Mouse (Mus musculus) kidney, postnatal 36 days (tissue): ENCODE results near the gene Pik3ca.

Source experiments
- DNase-seq, 2 experiments: peaks; one replicate each; pipeline ENCODE4 v3.0.0; 2021 to 2022; ENCODE audit warnings: mixed read lengths in 2 of 2

Pik3ca gene

GRCm38 (mm10) chr3:32454329-32455021 lies 57.0 kb downstream of the Pik3ca start:
- DNase-seq: no peak

GRCm38 (mm10) chr3:32459777-32460176 lies 62.3 kb downstream of the Pik3ca start:
- DNase-seq: peak; percentile 47 to 83

GRCm38 (mm10) chr3:32467321-32467720 lies 69.8 kb downstream of the Pik3ca start:
- peak in 1 of 2 experiments; percentile 29 for DNase-seq

- DNase-seq: no peak
Observed at GRCm38 (mm10) chr3:32468411-32468810, 70.9 kb downstream of the Pik3ca start.

GRCm38 (mm10) chr3:32470449-32470848 lies 73.0 kb downstream of the Pik3ca start:
- no peak for DNase-seq

- DNase-seq: peak; percentile 21 to 49
Observed at GRCm38 (mm10) chr3:32471098-32471497, 73.6 kb downstream of the Pik3ca start.

GRCm38 (mm10) chr3:32472191-32472900 lies 74.9 kb downstream of the Pik3ca start:
- peak in 1 of 2 experiments; percentile 19 for DNase-seq

- DNase-seq: no peak
Observed at GRCm38 (mm10) chr3:32473184-32473583, 75.7 kb downstream of the Pik3ca start.

- DNase-seq: no peak
Observed at GRCm38 (mm10) chr3:32479961-32480360, 82.5 kb downstream of the Pik3ca start.

GRCm38 (mm10) chr3:32483035-32483434 lies 85.6 kb downstream of the Pik3ca start:
- DNase-seq: no peak

- peak in 1 of 2 experiments; percentile 78 for DNase-seq
Observed at GRCm38 (mm10) chr3:32486543-32486942, 89.1 kb downstream of the Pik3ca start.

GRCm38 (mm10) chr3:32488172-32488571 lies 90.7 kb downstream of the Pik3ca start:
- DNase-seq: no peak

GRCm38 (mm10) chr3:32490076-32490927 lies 92.8 kb downstream of the Pik3ca start:
- no peak for DNase-seq

GRCm38 (mm10) chr3:32490928-32491315 lies 93.5 kb downstream of the Pik3ca start:
- DNase-seq: no peak

- peak; percentile 34 to 43 for DNase-seq
Observed at GRCm38 (mm10) chr3:32492097-32493090, 94.9 kb downstream of the Pik3ca start, which contains the start of gene Kcnmb3. Kcnmb3 (minus strand) TSS chr3:32492231.

GRCm38 (mm10) chr3:32494387-32495087 lies 97.1 kb downstream of the Pik3ca start:
- DNase-seq: peak in 1 of 2 experiments; percentile 56

GRCm38 (mm10) chr3:32495088-32495770 lies 97.8 kb downstream of the Pik3ca start:
- peak in 1 of 2 experiments; percentile 58 for DNase-seq

- no peak for DNase-seq
Observed at GRCm38 (mm10) chr3:32495856-32496710, 98.6 kb downstream of the Pik3ca start.

- DNase-seq: no peak
Observed at GRCm38 (mm10) chr3:32496711-32497070, 99.2 kb downstream of the Pik3ca start.

- DNase-seq: no peak
Observed at GRCm38 (mm10) chr3:32500346-32500745, 102.9 kb downstream of the Pik3ca start.
